Mouse (Mus musculus) spleen, adult 2 months (tissue): ENCODE results near the gene Ica1.

Experiments used
- CTCF ChIP-seq: fragments of 200-500 bp; IDR thresholded peaks from 2 replicates; pipeline ENCODE4 v1.5.1; 2011; ENCODE audit warnings: mild to moderate bottlenecking, inconsistent platforms; ENCODE audit not compliant: insufficient read depth, insufficient read length, insufficient replicate concordance; ENCODE audit errors: extremely low read depth
- POLR2A ChIP-seq: fragments of 200-500 bp; IDR thresholded peaks from 2 replicates; pipeline ENCODE4 v1.6.1; 2011; ENCODE audit warnings: low read depth, low read length, inconsistent platforms

- no peak for TF ChIP-seq CTCF
- TF ChIP-seq POLR2A, result no peak
Observed at GRCm38 (mm10) chr6:8731656-8732191, 46.6 kb downstream of the Ica1 start.
